Mouse (Mus musculus) heart, adult 2 months (tissue): ENCODE measurements around the gene Ctdspl.

Source experiments
- CTCF ChIP-seq: fragments of 200-600 bp; IDR thresholded peaks from 2 replicates; pipeline ENCODE4 v1.8.1; 2022; ENCODE audit warnings: antibody characterized with exemption, mild to moderate bottlenecking, moderate library complexity
- EP300 ChIP-seq: fragments of 200-500 bp; IDR thresholded peaks from 2 replicates; pipeline ENCODE4 v1.6.1; 2011; ENCODE audit warnings: low read depth, low read length, control low read depth; ENCODE audit not compliant: insufficient read depth
- POLR2A ChIP-seq: fragments of 200-500 bp; IDR thresholded peaks from 2 replicates; pipeline ENCODE4 v1.6.1; 2011; ENCODE audit warnings: mild to moderate bottlenecking, low read depth, low read length, control low read depth; ENCODE audit not compliant: insufficient read depth

- TF ChIP-seq CTCF (no peak), POLR2A (no peak), EP300 (no peak)
Measured at GRCm38 (mm10) chr9:118943941-118944340, 17.7 kb downstream of the Ctdspl start.
